Mouse (Mus musculus) lung, postnatal 0 days (tissue): ENCODE data around the gene Nptx2.

Source experiments
- CTCF ChIP-seq: IDR thresholded peaks from 2 replicates; pipeline ENCODE4 v1.5.1; 2016; ENCODE audit warnings: antibody characterized with exemption, mild to moderate bottlenecking
- EP300 ChIP-seq: IDR thresholded peaks from 2 replicates; pipeline ENCODE4 v1.6.1; 2016; ENCODE audit warnings: antibody characterized with exemption, mild to moderate bottlenecking, control low read depth

- no peak for TF ChIP-seq EP300
- TF ChIP-seq CTCF: no peak
Measured at GRCm38 (mm10) chr5:144557363-144557762, 11.7 kb downstream of the Nptx2 start.
